Mouse (Mus musculus) frontal cortex, postnatal 25 days (tissue): ENCODE results near the gene Fgfrl1.

Experiments
- DNase-seq, 2 experiments: peaks; one replicate each; pipeline ENCODE4 v3.0.0; 2022; ENCODE audit warnings: low spot score in 2 of 2

Fgfrl1 gene

GRCm38 (mm10) chr5:108692271-108692670 is at the start of gene Fgfrl1:
Fgfrl1 (plus strand) TSS chr5:108692382.
- no peak for DNase-seq

GRCm38 (mm10) chr5:108643674-108644073 is 48.5 kb upstream of the Fgfrl1 start:
- no peak for DNase-seq

- DNase-seq = no peak
These were observed 46.4 kb upstream of the Fgfrl1 start for GRCm38 (mm10) chr5:108645651-108646342.

GRCm38 (mm10) chr5:108646343-108646660 is 45.9 kb upstream of the Fgfrl1 start:
- no peak for DNase-seq

- no peak for DNase-seq
These were observed 44.9 kb upstream of the Fgfrl1 start for GRCm38 (mm10) chr5:108647311-108647710.

GRCm38 (mm10) chr5:108647820-108648465 is 44.2 kb upstream of the Fgfrl1 start:
- no peak for DNase-seq

- peak in 1 of 2 experiments; percentile 2 for DNase-seq
These were observed 43.1 kb upstream of the Fgfrl1 start for GRCm38 (mm10) chr5:108648937-108649576.

GRCm38 (mm10) chr5:108650341-108650740 is 41.8 kb upstream of the Fgfrl1 start:
- no peak for DNase-seq

- no peak for DNase-seq
These were observed 41.0 kb upstream of the Fgfrl1 start for GRCm38 (mm10) chr5:108651136-108651720.

- peak in 1 of 2 experiments; percentile 14 for DNase-seq
These were observed 40.4 kb upstream of the Fgfrl1 start for GRCm38 (mm10) chr5:108651823-108652222.

GRCm38 (mm10) chr5:108653341-108653740 is 38.8 kb upstream of the Fgfrl1 start:
- DNase-seq = peak in 1 of 2 experiments; percentile 2

GRCm38 (mm10) chr5:108654444-108654990 is 37.7 kb upstream of the Fgfrl1 start:
- DNase-seq = no peak

- no peak for DNase-seq
These were observed 36.8 kb upstream of the Fgfrl1 start for GRCm38 (mm10) chr5:108655381-108655780.

GRCm38 (mm10) chr5:108655891-108656650 is 36.1 kb upstream of the Fgfrl1 start:
- DNase-seq = no peak

- no peak for DNase-seq
These were observed 34.8 kb upstream of the Fgfrl1 start for GRCm38 (mm10) chr5:108657406-108657805.

- no peak for DNase-seq
These were observed 33.6 kb upstream of the Fgfrl1 start for GRCm38 (mm10) chr5:108658611-108659010.

GRCm38 (mm10) chr5:108659698-108660631 is 32.2 kb upstream of the Fgfrl1 start, which contains the start of gene Idua:
Idua (plus strand) TSS chr5:108660331.
- no peak for DNase-seq

GRCm38 (mm10) chr5:108660632-108661268 is 31.4 kb upstream of the Fgfrl1 start:
- DNase-seq = peak; percentile 78 to 82

- DNase-seq = no peak
These were observed 29.4 kb upstream of the Fgfrl1 start for GRCm38 (mm10) chr5:108662772-108663171.

GRCm38 (mm10) chr5:108665066-108665465 is 27.1 kb upstream of the Fgfrl1 start:
- DNase-seq = no peak
